Mouse (Mus musculus): ENCODE data around the gene Srsf1.
A peak's percentile ranks its signal among the peaks of the same experiment; 100 is the strongest.
"Not testable (repeated sequence)": the region's sequence is repeated elsewhere in the genome, so short reads cannot be mapped to it uniquely, and the experiment has no call there.

Srsf1 gene

DNA sequence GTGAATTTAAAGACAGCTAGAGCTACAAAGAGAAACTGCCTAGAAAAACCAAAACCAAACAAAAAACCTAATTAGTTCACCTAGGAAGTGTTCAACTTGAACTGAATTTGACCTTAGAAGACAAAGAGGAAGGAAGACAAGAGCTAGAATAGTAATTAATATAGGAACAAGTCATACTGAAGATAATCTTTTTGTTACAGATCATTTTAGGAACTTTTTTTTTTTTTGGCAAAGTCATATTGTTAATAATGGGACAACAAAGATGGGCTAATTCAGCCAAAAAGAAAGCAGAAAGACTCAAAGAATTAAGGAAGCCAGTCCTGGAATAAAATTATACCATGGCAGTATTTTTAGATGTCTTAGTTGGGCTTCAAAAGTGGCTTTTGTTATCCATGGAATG lies 2.9 kb upstream of the Srsf1 start:
- no peak for DNase-seq

GRCm38 (mm10) chr11:88045159-88045558 lies 2.0 kb upstream of the Srsf1 start:
- not testable (repeated sequence) for DNase-seq

DNA sequence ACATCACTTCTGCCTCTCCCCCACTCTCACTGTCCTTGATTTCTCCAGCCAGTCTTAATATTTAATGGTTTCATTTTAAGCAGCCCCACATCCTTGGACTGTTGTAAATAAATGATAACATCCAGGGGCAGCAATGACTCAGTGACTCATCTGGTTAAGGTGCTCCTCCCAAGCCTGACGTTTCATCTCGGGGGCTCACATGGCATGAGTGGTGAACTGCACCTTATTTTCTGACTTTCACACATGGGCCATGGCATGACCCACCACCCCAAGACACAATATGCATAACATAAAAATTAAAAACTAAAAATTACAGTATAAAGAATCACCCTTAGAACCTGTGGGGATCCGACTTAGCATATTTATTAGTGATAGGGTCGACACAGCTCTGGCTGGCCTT lies 1.3 kb upstream of the Srsf1 start:
- no peak for DNase-seq

DNA sequence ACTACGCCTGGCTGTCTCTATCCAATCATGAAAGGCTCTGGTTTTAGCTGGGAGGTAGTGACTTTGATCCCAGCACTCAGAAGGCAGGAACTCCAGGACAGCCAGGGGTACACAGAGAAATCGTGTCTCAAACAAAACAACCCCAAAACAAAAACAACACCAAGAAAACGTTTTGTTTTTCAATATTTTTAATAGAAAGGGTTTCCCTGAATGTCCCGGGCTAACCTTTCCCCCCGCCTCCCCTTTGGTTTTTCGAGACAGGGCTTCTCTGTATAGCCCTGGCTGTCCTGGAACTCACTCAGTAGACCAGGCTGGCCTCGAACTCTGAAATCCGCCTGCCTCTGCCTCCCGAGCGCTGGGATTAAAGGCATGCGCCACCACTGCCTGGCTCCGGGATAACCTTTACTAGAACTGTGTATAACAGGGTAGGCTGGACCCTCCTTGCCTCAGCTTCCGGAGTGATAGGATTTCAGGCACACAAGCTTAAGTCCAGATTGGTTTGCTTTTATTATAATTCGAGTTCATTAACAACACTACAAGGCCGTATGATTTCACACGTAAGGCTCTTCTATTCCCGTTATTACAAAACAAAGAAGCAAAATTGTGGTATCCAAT lies 743 bp upstream of the Srsf1 start:
- no peak for DNase-seq

DNA sequence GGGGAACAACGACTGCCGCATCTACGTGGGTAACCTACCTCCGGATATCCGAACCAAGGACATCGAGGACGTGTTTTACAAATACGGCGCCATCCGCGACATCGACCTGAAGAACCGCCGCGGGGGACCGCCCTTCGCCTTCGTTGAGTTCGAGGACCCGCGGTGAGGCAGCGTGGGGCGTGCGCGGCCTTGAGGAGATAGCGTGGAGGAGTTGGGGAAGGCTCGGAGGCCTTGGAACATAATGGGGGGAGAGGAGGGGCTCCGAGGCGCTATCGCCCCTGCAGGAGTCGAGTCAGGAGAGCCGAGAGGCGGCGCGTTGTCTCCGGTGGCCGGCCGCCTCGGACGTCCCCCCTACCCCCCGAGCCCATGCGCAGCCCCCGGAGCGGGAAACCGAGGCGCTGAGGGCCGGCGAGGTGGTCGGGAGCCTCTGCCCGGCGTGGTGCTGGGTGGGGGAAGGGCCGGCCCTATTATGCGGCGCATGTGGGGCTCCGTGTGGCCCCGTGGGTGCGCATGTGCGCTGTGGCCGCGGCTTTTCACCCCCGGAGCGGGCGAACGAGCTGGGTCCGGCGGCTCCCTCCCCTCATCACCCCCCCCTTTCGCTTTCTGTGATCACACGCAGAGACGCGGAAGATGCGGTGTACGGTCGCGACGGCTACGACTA lies 828 bp downstream of the Srsf1 start:
- DNase-seq: peak; percentile 86

- DNase-seq: no peak
Measured at GRCm38 (mm10) chr11:88048961-88049670, 1.9 kb downstream of the Srsf1 start.

- DNase-seq: no peak
Measured at GRCm38 (mm10) chr11:88049732-88050131, 2.6 kb downstream of the Srsf1 start.

DNA sequence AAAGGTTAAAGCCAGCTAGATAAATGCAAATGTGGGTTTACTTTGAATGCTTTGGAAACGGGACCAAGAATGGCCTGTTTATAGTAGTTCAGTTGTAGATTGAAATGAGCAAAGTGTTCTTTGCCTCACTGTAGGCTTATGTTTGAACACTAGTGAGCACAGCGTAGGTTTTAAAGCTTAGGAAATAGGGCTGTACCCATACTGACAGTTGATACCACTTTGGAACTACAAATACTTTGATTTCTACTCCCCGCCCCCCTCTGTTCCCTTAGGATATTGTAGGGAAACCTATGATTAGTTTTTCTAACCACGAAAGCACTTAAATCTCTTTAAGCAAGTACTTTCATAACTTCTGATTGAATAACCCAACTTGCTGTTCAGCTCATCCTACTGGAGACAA lies 5.5 kb downstream of the Srsf1 start:
- no peak for DNase-seq

DNA sequence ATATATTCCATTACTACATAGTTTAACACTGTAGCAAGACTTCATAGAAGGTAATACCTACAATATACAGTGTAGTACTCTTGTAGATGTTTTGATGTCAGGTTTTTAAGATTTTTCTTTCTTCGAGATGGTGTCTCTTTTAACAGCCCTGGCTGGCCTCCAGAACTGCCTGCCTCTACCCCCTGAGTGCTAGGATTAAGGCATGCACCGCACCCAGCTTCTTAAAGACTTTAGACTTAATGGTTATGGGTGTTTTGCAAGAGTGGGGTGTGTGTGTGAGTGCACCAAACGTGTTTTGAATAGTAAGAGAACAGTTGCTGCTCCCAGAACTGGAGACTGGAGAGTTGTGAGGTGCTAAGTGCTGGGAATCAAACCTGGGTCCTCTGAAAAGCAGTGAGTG lies 6.6 kb downstream of the Srsf1 start:
- no peak for DNase-seq

GRCm38 (mm10) chr11:88054589-88054988 lies 7.4 kb downstream of the Srsf1 start:
- DNase-seq: peak; percentile 66

GRCm38 (mm10) chr11:88055777-88056176 lies 8.6 kb downstream of the Srsf1 start:
- DNase-seq: no peak

DNA sequence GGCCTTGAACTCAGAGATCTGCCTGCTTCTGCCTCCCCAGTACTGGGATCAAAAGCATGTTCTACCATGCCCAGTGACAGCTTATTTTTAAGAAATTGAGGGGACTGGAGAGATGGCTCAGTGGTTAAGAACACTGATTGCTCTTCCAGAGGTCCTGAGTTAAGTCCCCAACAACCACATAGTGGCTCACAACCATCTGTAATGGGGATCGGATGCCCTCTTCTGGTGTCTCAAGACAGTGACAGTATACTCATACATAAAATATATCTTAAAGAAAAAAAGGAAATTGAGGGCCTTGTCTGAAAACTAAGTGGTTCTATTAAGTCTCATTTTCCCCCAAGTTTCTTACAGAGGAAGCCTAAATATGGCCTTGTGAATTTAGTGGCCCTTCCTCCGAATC lies 10.6 kb downstream of the Srsf1 start:
- DNase-seq: no peak

GRCm38 (mm10) chr11:88059141-88059540 lies 12.0 kb downstream of the Srsf1 start:
- DNase-seq: peak; percentile 66

- DNase-seq: no peak
Measured at GRCm38 (mm10) chr11:88061892-88062625, 14.9 kb downstream of the Srsf1 start.

DNA sequence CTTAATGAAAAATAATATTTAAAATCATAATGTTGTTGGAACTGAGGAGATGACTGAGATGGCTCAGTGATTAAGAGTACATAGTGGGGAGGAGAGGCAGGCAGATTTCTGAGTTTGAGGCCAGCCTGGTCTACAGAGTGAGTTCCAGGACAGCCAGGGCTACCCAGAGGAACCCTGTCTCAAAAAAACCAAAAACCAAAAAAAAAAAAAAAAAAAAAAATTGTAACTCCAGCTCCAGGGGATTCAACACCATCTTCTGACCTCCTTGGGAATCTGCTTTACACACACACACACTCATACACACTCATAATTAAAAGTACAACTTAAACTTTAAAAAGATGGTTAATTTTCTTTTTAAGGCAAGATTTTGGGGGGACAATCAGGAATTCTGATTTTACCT lies 18.6 kb downstream of the Srsf1 start:
- no peak for DNase-seq

GRCm38 (mm10) chr11:88067191-88067585 lies 20.0 kb downstream of the Srsf1 start:
- peak; percentile 44 for DNase-seq

- peak; percentile 89 for DNase-seq
Measured at GRCm38 (mm10) chr11:88067586-88068410, 20.6 kb downstream of the Srsf1 start, which contains the start of gene Vezf1. Vezf1 (plus strand) TSS chr11:88068279.

GRCm38 (mm10) chr11:88068411-88069245 lies 21.5 kb downstream of the Srsf1 start:
- DNase-seq: peak; percentile 81

DNA sequence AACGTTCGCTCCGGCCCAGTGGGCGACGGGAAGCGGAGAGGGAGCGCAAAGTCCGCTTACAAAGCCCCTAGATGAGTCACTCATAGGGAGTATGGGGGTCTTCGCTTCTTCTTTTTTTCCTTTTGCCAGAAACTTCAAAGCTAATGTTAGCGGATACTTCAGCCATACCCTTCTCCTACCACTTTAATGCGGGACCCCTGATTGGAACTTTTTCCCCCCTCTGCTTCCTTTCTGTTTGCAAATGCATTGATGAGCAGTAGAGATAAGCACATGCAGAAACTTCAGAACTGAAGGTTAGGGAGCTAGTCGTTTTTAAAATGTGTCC lies 22.0 kb downstream of the Srsf1 start:
- no peak for DNase-seq

GRCm38 (mm10) chr11:88070392-88070791 lies 23.2 kb downstream of the Srsf1 start:
- no peak for DNase-seq

DNA sequence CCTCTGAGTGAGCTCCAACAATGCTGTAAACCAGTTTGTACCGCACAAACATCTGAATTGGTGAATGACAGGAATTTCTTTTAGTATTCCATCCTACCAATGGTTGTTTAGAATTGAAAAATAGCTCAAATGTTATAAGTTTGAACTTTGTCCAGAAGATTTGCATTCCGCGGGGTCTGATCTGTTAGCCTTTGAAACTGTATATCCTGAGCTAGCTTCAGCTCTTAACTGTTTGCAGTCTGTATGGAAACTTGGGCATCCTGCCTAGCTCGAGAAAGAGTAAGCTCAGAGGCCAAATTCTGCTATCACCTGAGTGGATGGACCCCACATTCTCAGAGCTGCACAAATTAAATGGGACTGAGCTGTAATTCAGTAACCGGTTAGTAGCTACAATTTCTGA lies 23.9 kb downstream of the Srsf1 start:
- DNase-seq: no peak
